Mouse (Mus musculus): ENCODE measurements around the gene Ptger1. TPM values are rescaled to one million over a fixed set of nuclear protein-coding genes. Genes with fewer than 3 reads are reported as not detected.

Gene Ptger1
- total and polyA plus RNA-seq, 3 experiments, result 3.3 to 7.6 TPM; not detected in 1

- Histone ChIP-seq H3K4me1 (ENCODE audit: control insufficient read depth in 1 of 2, insufficient read depth in 2 of 2) (no peaks in the 10 kb centered on the region), H3K27me3 (replicated peaks) (no peaks in the 10 kb centered on the region), H3K36me3 (replicated peaks in 1 of 2; ENCODE audit: control insufficient read depth in 1 of 2, insufficient read depth in 1 of 2, low read length in 1 of 2) (peaks cover 83 to 97% of the 10 kb centered on the region in 2 experiments), H3K4me2 (ENCODE audit: insufficient read depth, low read depth, poor library complexity, severe bottlenecking) (no peak overlapping the region), H3K4me3 (replicated peaks in 1 of 3; ENCODE audit: low read depth in 2 of 3, low read length in 2 of 3, poor library complexity in 1 of 3) (no peak overlapping the region), H3K9me3 (replicated peaks; ENCODE audit: low read length) (no peaks in the 10 kb centered on the region), H3K27ac (ENCODE audit: insufficient read depth, low read depth) (no peak overlapping the region), H3K79me2 (replicated peaks; ENCODE audit: control insufficient read depth, extremely low read depth, insufficient read depth, poor library complexity, severe bottlenecking) (no peaks in the 10 kb centered on the region), H3K9ac (ENCODE audit: insufficient read depth, low read depth) (no peak overlapping the region)
- dilution Hi-C loops (cut with MboI; ENCODE audit: extremely low pct_ligation_motif_present, extremely low pct_unique_long_range_greater_than_20kb, low sequenced_read_pairs), result no loop called here
- in situ Hi-C loops (cut with MboI; ENCODE audit: low pct_ligation_motif_present, low pct_unique_long_range_greater_than_20kb, low sequenced_read_pairs), result no loop called here
- no peak for DNase-seq (ENCODE audit: extremely low read depth)
- TF ChIP-seq E2F4 (IDR thresholded peaks at IDR 0.05; ENCODE audit: insufficient replicate concordance, low read depth, low read length), result no peak
These were observed 14.6 kb downstream of the Ptger1 start for GRCm38 (mm10) chr8:83681099-83681498.

GRCm38 (mm10) chr8:83684517-83684916 is 18.0 kb downstream of the Ptger1 start:
- no peak for DNase-seq (ENCODE audit: extremely low read depth)
- Histone ChIP-seq H3K79me2 (replicated peaks; ENCODE audit: control insufficient read depth, extremely low read depth, insufficient read depth, poor library complexity, severe bottlenecking) (no peaks in the 10 kb centered on the region), H3K9me3 (replicated peaks; ENCODE audit: low read length) (no peaks in the 10 kb centered on the region), H3K36me3 (replicated peaks in 1 of 2; ENCODE audit: control insufficient read depth in 1 of 2, insufficient read depth in 1 of 2, low read length in 1 of 2) (peaks cover 63 to 94% of the 10 kb centered on the region in 2 experiments), H3K27me3 (replicated peaks) (no peaks in the 10 kb centered on the region), H3K27ac (ENCODE audit: insufficient read depth, low read depth) (no peak overlapping the region), H3K4me2 (ENCODE audit: insufficient read depth, low read depth, poor library complexity, severe bottlenecking) (no peak overlapping the region), H3K4me1 (ENCODE audit: control insufficient read depth in 1 of 2, insufficient read depth in 2 of 2) (no peaks in the 10 kb centered on the region), H3K4me3 (replicated peaks in 1 of 3; ENCODE audit: low read depth in 2 of 3, low read length in 2 of 3, poor library complexity in 1 of 3) (no peak overlapping the region), H3K9ac (ENCODE audit: insufficient read depth, low read depth) (no peak overlapping the region)
- dilution Hi-C loops (cut with MboI; ENCODE audit: extremely low pct_ligation_motif_present, extremely low pct_unique_long_range_greater_than_20kb, low sequenced_read_pairs) (no loop called here), in situ Hi-C loops (cut with MboI; ENCODE audit: low pct_ligation_motif_present, low pct_unique_long_range_greater_than_20kb, low sequenced_read_pairs) (no loop called here)
- TF ChIP-seq SIN3A (IDR thresholded peaks at IDR 0.05; ENCODE audit: low read length) (no peak), NRF1 (IDR thresholded peaks at IDR 0.05; ENCODE audit: low read depth, low read length) (no peak), RAD21 (IDR thresholded peaks at IDR 0.05; ENCODE audit: low read depth, low read length) (no peak), TCF12 (IDR thresholded peaks at IDR 0.05; ENCODE audit: low read depth, low read length) (no peak), POLR2A (IDR thresholded peaks at IDR 0.05; ENCODE audit: low read depth, low read length) (no peak), CHD2 (IDR thresholded peaks at IDR 0.05; ENCODE audit: low read length) (no peak), MAX (IDR thresholded peaks at IDR 0.05; ENCODE audit: low read length) (no peak), USF1 (IDR thresholded peaks at IDR 0.05; ENCODE audit: low read depth, low read length) (no peak), TBP (conservative IDR thresholded peaks at IDR 0.05; ENCODE audit: low read depth, low read length) (no peak), EP300 (IDR thresholded peaks at IDR 0.05; ENCODE audit: low read length) (no peak), MXI1 (IDR thresholded peaks at IDR 0.05; ENCODE audit: low read depth, low read length) (no peak), ELF1 (IDR thresholded peaks at IDR 0.05; ENCODE audit: low read depth, low read length) (no peak), KAT2A (IDR thresholded peaks at IDR 0.05; ENCODE audit: insufficient replicate concordance, low read length) (no peak), ZC3H11A (IDR thresholded peaks at IDR 0.05; ENCODE audit: low read depth, low read length) (no peak), IRF4 (IDR thresholded peaks at IDR 0.05; ENCODE audit: low read depth, low read length) (no peak), CHD1 (IDR thresholded peaks at IDR 0.05; ENCODE audit: low read depth, low read length) (no peak), BHLHE40 (IDR thresholded peaks at IDR 0.05; ENCODE audit: low read depth, low read length) (no peak), E2F4 (IDR thresholded peaks at IDR 0.05; ENCODE audit: insufficient replicate concordance, low read depth, low read length) (no peak)

Data from CH12.LX (cell line).